Mouse (Mus musculus): ENCODE data around the gene Fnip2. TPM values are rescaled to one million over a fixed set of nuclear protein-coding genes. Genes with fewer than 3 reads are reported as not detected.

Gene Fnip2
- total and polyA plus RNA-seq, 2 experiments from 2014 or later = 2.1 to 18.3 TPM

- H3K9ac ChIP-seq (replicated peaks; ENCODE audit: low read depth, low read length) = no peak overlapping the region
- H3K27me3 ChIP-seq (ENCODE audit: control insufficient read depth, insufficient read depth, low read length) = no peaks in the 10 kb centered on the region
- ATAC-seq (ENCODE audit: insufficient read depth, low read depth) = no peak
- no peaks in the 10 kb centered on the region for H3K36me3 ChIP-seq (replicated peaks; ENCODE audit: control insufficient read depth, insufficient read depth, low read length)
- no peak overlapping the region for H3K4me3 ChIP-seq (ENCODE audit: low read depth, low read length)
- H3K4me1 ChIP-seq (ENCODE audit: control insufficient read depth, insufficient read depth) = peaks cover 28% of the 10 kb centered on the region
- no peak for DNase-seq (ENCODE audit: low spot score)
- H3K4me2 ChIP-seq (ENCODE audit: low read depth, low read length) = no peak overlapping the region
- 81% methylated on average over 4 of the region's 4 CpGs for WGBS
- TF ChIP-seq EP300 (IDR thresholded peaks at IDR 0.05; ENCODE audit: low read depth) (no peak), CTCF (IDR thresholded peaks at IDR 0.05; ENCODE audit: low read depth) (no peak)
- no peak overlapping the region for H3K27ac ChIP-seq (ENCODE audit: low read depth)
- H3K9me3 ChIP-seq (replicated peaks; ENCODE audit: control insufficient read depth, low read length) = no peaks in the 10 kb centered on the region
Measured at GRCm38 (mm10) chr3:79523349-79523748, 44.2 kb downstream of the Fnip2 start.

- ATAC-seq (ENCODE audit: insufficient read depth, low read depth) (peak; percentile 24; the same call in 1 of the 2 replicates), DNase-seq (ENCODE audit: low spot score) (no peak)
- peak overlapping the region; percentile 38 for H3K4me2 ChIP-seq (ENCODE audit: low read depth, low read length)
- H3K9me3 ChIP-seq (replicated peaks; ENCODE audit: control insufficient read depth, low read length) = no peaks in the 10 kb centered on the region
- TF ChIP-seq EP300 (IDR thresholded peaks at IDR 0.05; ENCODE audit: low read depth) = no peak
- TF ChIP-seq CTCF (IDR thresholded peaks at IDR 0.05; ENCODE audit: low read depth) = no peak
- H3K4me3 ChIP-seq (ENCODE audit: low read depth, low read length) = no peak overlapping the region
- WGBS = 29% methylated on average over 9 of the region's 9 CpGs
- H3K4me1 ChIP-seq (ENCODE audit: control insufficient read depth, insufficient read depth) = peaks cover 36% of the 10 kb centered on the region
- H3K36me3 ChIP-seq (replicated peaks; ENCODE audit: control insufficient read depth, insufficient read depth, low read length) = no peaks in the 10 kb centered on the region
- 0 out of 2 replicates have a peak overlapping the region, but pooled peaks have one; percentile 15 for H3K9ac ChIP-seq (replicated peaks; ENCODE audit: low read depth, low read length)
- peak overlapping the region; percentile 73 for H3K27ac ChIP-seq (ENCODE audit: low read depth)
- H3K27me3 ChIP-seq (ENCODE audit: control insufficient read depth, insufficient read depth, low read length) = no peaks in the 10 kb centered on the region
Measured at GRCm38 (mm10) chr3:79519862-79520261, 47.7 kb downstream of the Fnip2 start.

- H3K9me3 ChIP-seq (replicated peaks; ENCODE audit: control insufficient read depth, low read length) = no peaks in the 10 kb centered on the region
- peaks cover 36% of the 10 kb centered on the region for H3K4me1 ChIP-seq (ENCODE audit: control insufficient read depth, insufficient read depth)
- ATAC-seq (ENCODE audit: insufficient read depth, low read depth) (peak; percentile 73), DNase-seq (ENCODE audit: low spot score) (peak; percentile 62)
- peak overlapping the region; percentile 73 for H3K27ac ChIP-seq (ENCODE audit: low read depth)
- whole genome bisulfite sequencing = 23% methylated on average over 13 of the region's 13 CpGs
- H3K4me2 ChIP-seq (ENCODE audit: low read depth, low read length) = peak overlapping the region; percentile 38
- H3K27me3 ChIP-seq (ENCODE audit: control insufficient read depth, insufficient read depth, low read length) = no peaks in the 10 kb centered on the region
- no peaks in the 10 kb centered on the region for H3K36me3 ChIP-seq (replicated peaks; ENCODE audit: control insufficient read depth, insufficient read depth, low read length)
- no peak overlapping the region for H3K4me3 ChIP-seq (ENCODE audit: low read depth, low read length)
- H3K9ac ChIP-seq (replicated peaks; ENCODE audit: low read depth, low read length) = peak overlapping the region; percentile 38
- TF ChIP-seq EP300 (IDR thresholded peaks at IDR 0.05; ENCODE audit: low read depth) = peak; percentile 73
- TF ChIP-seq CTCF (IDR thresholded peaks at IDR 0.05; ENCODE audit: low read depth) = peak; percentile 20; the same call in 1 of the 2 replicates
Measured at GRCm38 (mm10) chr3:79518761-79519527, 48.7 kb downstream of the Fnip2 start.

GRCm38 (mm10) chr3:79517884-79518591, 49.6 kb downstream of the Fnip2 start:
- H3K4me1 ChIP-seq (ENCODE audit: control insufficient read depth, insufficient read depth) = peaks cover 36% of the 10 kb centered on the region
- H3K9ac ChIP-seq (replicated peaks; ENCODE audit: low read depth, low read length) = no peak overlapping the region

GRCm38 (mm10) chr3:79516958-79517357, 50.6 kb downstream of the Fnip2 start:
- TF ChIP-seq CTCF (IDR thresholded peaks at IDR 0.05; ENCODE audit: low read depth) (no peak), EP300 (IDR thresholded peaks at IDR 0.05; ENCODE audit: low read depth) (no peak)
- Histone ChIP-seq H3K27ac (ENCODE audit: low read depth) (peak overlapping the region; percentile 64), H3K4me3 (ENCODE audit: low read depth, low read length) (no peak overlapping the region), H3K4me1 (ENCODE audit: control insufficient read depth, insufficient read depth) (peaks cover 36% of the 10 kb centered on the region), H3K9me3 (replicated peaks; ENCODE audit: control insufficient read depth, low read length) (no peaks in the 10 kb centered on the region), H3K27me3 (ENCODE audit: control insufficient read depth, insufficient read depth, low read length) (no peaks in the 10 kb centered on the region), H3K9ac (replicated peaks; ENCODE audit: low read depth, low read length) (no peak overlapping the region), H3K36me3 (replicated peaks; ENCODE audit: control insufficient read depth, insufficient read depth, low read length) (no peaks in the 10 kb centered on the region), H3K4me2 (ENCODE audit: low read depth, low read length) (no peak overlapping the region)
- ATAC-seq (ENCODE audit: insufficient read depth, low read depth) = no peak
- DNase-seq (ENCODE audit: low spot score) = no peak
- 73% methylated on average over 4 of the region's 4 CpGs for WGBS

More at GRCm38 (mm10) chr3:79517884-79518591, 49.6 kb downstream of the Fnip2 start:
- Histone ChIP-seq H3K4me2 (ENCODE audit: low read depth, low read length) (no peak overlapping the region), H3K27ac (ENCODE audit: low read depth) (no peak overlapping the region), H3K36me3 (replicated peaks; ENCODE audit: control insufficient read depth, insufficient read depth, low read length) (no peaks in the 10 kb centered on the region), H3K27me3 (ENCODE audit: control insufficient read depth, insufficient read depth, low read length) (no peaks in the 10 kb centered on the region), H3K9me3 (replicated peaks; ENCODE audit: control insufficient read depth, low read length) (no peaks in the 10 kb centered on the region), H3K4me3 (ENCODE audit: low read depth, low read length) (no peak overlapping the region)
- DNase-seq (ENCODE audit: low spot score) = no peak
- TF ChIP-seq EP300 (IDR thresholded peaks at IDR 0.05; ENCODE audit: low read depth) (no peak), CTCF (IDR thresholded peaks at IDR 0.05; ENCODE audit: low read depth) (no peak)
- no peak for ATAC-seq (ENCODE audit: insufficient read depth, low read depth)
- 69% methylated on average over 17 of the region's 17 CpGs for WGBS
